Mouse (Mus musculus) forebrain, embryonic 15.5 days (tissue): ENCODE results near the gene Gm9803. TPM values are rescaled to one million over a fixed set of nuclear protein-coding genes. Genes with fewer than 3 reads are reported as not detected.
A peak's percentile ranks its signal among the peaks of the same experiment; 100 is the strongest.
"Not testable (repeated sequence)": the region's sequence is repeated elsewhere in the genome, so short reads cannot be mapped to it uniquely, and the experiment has no call there.

ENCODE experiments used
- ATAC-seq: fragments of 200-750 bp; cut with Nextera tagmentation; replicated peaks from 2 replicates; pipeline ENCODE4 v1.8.0; 2017; ENCODE audit warnings: mild to moderate bottlenecking, moderate TSS enrichment, moderate library complexity
- H3K27ac ChIP-seq: fragments of 300-500 bp; sonication (generic); replicated peaks from 2 replicates; pipeline ENCODE4 v1.5.1; 2015; ENCODE audit warnings: mild to moderate bottlenecking, inconsistent platforms
- H3K27me3 ChIP-seq: fragments of 300-500 bp; sonication (generic); 2 replicates; pipeline ENCODE4 v1.6.1; 2015; ENCODE audit warnings: inconsistent platforms
- H3K36me3 ChIP-seq: fragments of 300-500 bp; sonication (generic); 2 replicates; pipeline ENCODE4 v1.6.1; 2015; ENCODE audit warnings: mild to moderate bottlenecking, inconsistent platforms
- H3K4me1 ChIP-seq: fragments of 300-500 bp; sonication (generic); 2 replicates; pipeline ENCODE4 v1.6.1; 2015; ENCODE audit warnings: inconsistent platforms
- H3K4me2 ChIP-seq: fragments of 300-500 bp; sonication (generic); replicated peaks from 2 replicates; pipeline ENCODE4 v1.6.1; 2015; ENCODE audit warnings: mild to moderate bottlenecking, inconsistent platforms
- H3K4me3 ChIP-seq: fragments of 300-500 bp; sonication (generic); 2 replicates; pipeline ENCODE4 v1.5.1; 2015; ENCODE audit warnings: mild to moderate bottlenecking, inconsistent platforms
- H3K9ac ChIP-seq: fragments of 300-500 bp; sonication (generic); replicated peaks from 2 replicates; pipeline ENCODE4 v1.6.1; 2015; ENCODE audit warnings: mild to moderate bottlenecking, inconsistent platforms
- H3K9me3 ChIP-seq: fragments of 300-500 bp; sonication (generic); 2 replicates; pipeline ENCODE4 v1.6.1; 2016; ENCODE audit warnings: inconsistent platforms
- WGBS: fragments of 180-500 bp; shearing (Covaris S2); methylation state at CpG from one replicate; pipeline ENCODE4 v1.1.7; 2015; ENCODE audit warnings: mixed read lengths; 5-methylcytosine and 5-hydroxymethylcytosine counted together
- polyA plus RNA-seq: library from polyadenylated mRNA; unstranded; fragments of >200 nt; fragmentation: Nextera tagmentation; extraction: Ambion mirVana; gene quantifications from 2 replicates; pipeline ENCODE4 v1.2.1, GENCODE M21; 2015

Gene Gm9803
- polyA plus RNA-seq, result 14.6 and 20.4 TPM in 2 replicates

DNA sequence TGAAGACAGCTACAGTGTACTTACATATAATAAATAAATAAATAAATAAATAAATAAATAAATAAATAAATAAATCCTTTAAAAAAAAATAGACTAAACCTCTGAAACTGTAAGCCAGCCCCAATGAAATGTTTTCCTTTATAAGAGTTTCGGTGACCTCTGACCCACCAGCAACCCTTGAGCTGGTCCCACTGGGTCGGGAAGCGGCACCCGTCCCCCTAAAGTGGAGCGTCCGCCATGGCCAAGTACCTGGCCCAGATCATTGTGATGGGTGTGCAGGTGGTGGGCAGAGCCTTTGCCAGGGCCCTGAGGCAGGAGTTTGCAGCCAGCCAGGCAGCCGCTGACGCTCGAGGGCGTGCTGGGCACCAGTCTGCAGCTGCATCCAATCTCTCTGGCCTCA lies at the start of gene Gm9803:
TSS of gene Gm9803 (plus strand) at position 154 of the 400 bp plus-strand sequence.
- not testable (repeated sequence) for H3K9ac ChIP-seq, H3K9me3 ChIP-seq, H3K4me2 ChIP-seq, H3K4me3 ChIP-seq, H3K27me3 ChIP-seq, H3K27ac ChIP-seq, ATAC-seq
- WGBS, result 96% methylated on average over 10 of the region's 10 CpGs
- Histone ChIP-seq H3K4me1 (peaks cover 13% of the 10 kb centered on the region), H3K36me3 (peaks cover 13% of the 10 kb centered on the region; the same call in 1 of the 2 replicates)

DNA sequence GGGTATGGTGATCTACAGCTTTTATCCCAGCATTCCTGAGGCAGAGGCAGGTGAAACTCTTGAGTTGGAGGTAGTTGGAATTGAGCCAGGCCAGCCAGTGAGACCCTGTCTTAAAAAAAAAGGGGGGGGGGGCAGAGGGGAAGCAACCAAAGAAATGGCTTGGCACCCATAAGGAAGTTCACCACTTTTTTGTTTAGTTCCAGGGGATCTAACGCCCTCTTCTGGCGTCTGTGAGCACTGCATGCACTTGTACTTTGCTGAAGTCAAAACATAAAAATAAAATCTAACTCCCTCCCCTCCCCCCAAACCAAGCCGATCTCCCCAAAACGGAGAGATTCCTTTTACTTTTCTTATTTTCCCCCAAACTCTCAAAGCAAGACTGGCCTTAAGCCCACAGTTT lies 48.5 kb upstream of the Gm9803 start:
- no peak overlapping the region for H3K4me2 ChIP-seq
- no peaks in the 10 kb centered on the region for H3K36me3 ChIP-seq
- no peak overlapping the region for H3K9ac ChIP-seq
- no peak overlapping the region for H3K27ac ChIP-seq
- WGBS, result 57% methylated on average over 4 of the region's 4 CpGs
- H3K27me3 ChIP-seq, result no peaks in the 10 kb centered on the region
- no peak overlapping the region for H3K4me3 ChIP-seq
- no peaks in the 10 kb centered on the region for H3K9me3 ChIP-seq
- ATAC-seq, result no peak
- H3K4me1 ChIP-seq, result peaks cover 22% of the 10 kb centered on the region

DNA sequence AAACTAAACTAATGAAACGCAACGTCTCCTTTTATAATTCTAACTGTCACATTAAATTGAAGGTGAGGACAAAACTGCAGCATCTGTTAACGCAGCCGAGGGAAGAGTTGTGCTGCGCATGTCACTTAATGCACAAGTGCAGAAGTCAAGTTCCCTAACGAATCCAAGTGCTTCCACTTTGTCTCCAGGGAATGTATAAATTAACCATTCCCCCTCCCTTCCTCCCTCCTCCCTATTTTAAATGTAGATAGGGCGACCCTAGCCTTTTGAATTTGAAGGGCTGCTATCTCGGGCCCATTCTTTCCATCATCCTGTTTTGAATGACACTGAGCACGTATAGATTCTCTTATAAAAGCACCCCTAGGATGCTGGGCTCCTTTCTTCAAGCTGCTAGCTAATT lies 46.4 kb upstream of the Gm9803 start:
- Histone ChIP-seq H3K4me2 (peak overlapping the region; percentile 83), H3K9me3 (no peaks in the 10 kb centered on the region), H3K27me3 (no peaks in the 10 kb centered on the region), H3K4me1 (peaks cover 41% of the 10 kb centered on the region), H3K4me3 (peak overlapping the region; percentile 93), H3K27ac (peak overlapping the region; percentile 99), H3K36me3 (no peaks in the 10 kb centered on the region), H3K9ac (peak overlapping the region; percentile 97)
- no peak for ATAC-seq
- 3% methylated on average over 9 of the region's 9 CpGs for WGBS

DNA sequence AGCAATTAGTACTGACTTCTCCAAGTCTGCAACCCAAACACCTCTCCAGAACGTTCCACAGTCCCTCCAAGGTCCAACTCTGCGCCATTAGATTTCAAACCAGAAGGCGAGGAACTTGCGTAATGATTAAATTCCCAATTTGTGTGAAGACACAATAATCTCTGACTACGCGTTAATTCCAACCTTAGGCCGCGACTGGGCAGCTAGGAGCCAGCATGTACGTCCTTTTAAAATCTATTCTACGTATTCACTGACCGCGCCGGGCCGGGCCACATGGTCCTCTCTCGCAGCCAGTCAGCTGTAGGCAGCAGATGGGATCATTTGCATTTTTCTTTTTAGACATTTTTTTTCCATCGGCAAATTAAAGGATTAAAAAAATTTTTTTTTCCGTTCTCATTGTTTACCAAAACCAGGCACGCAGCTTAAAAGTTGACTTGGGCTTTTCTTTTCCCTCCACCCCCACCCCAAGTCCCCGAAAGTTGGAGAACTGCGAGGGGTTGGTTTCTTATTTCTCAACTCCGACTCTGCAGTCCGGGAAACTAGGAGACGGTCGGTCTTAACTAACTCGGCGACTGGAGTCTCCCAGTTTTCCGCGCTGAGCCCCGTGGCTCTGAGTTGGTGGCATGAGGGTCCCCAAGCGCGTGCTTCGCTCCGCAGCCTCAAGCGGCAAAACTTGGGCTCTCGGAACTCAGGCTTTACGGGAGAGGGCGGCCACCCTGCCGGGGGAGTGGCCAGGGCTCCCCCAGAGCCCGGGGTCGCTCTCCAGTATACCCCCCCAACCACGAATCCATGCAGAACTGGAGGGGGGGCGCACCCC lies 45.8 kb upstream of the Gm9803 start:
- ATAC-seq, result peak; percentile 38
- H3K4me2 ChIP-seq, result peak overlapping the region; percentile 83
- H3K4me3 ChIP-seq, result peak overlapping the region; percentile 93
- peaks cover 47% of the 10 kb centered on the region for H3K4me1 ChIP-seq
- no peaks in the 10 kb centered on the region for H3K27me3 ChIP-seq
- H3K9me3 ChIP-seq, result no peaks in the 10 kb centered on the region
- peak overlapping the region; percentile 99 for H3K27ac ChIP-seq
- peak overlapping the region; percentile 97 for H3K9ac ChIP-seq
- WGBS, result under 1% methylated on average over 42 of the region's 42 CpGs
- no peaks in the 10 kb centered on the region for H3K36me3 ChIP-seq

DNA sequence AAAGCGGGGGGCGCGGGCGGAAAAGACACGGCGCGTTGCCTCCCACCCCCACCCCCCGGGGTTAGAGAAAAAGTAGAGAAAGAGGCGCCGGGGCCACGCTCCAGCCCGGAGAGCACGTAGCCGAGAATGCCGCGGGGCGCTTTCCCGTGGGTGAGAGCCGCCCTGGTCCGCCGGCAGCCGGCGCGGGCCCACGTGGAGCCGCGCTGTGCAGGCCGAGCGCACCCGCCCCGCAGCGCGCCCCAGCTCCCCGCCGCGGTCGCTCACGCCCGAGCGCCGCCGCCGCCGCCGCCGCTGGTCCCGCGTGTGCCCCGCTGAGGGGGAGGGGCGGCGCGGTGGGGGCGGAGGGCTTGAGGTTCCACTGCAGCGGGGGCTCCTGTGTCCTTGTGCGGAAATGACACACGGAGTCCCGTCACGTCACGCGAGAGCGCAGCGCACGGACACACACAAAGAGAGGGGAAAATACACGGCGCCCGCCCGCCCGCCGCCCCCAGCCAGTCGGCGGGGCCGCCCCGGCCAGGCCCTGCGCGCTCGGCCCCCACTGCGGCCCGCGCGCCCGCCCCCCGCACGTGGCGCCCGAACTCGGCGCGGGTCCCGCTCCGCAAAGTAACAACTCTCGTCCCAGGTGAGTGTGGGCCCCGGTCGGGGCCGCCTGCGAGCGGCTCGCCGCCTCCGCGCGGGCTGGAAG lies 45.0 kb upstream of the Gm9803 start, which contains the start of gene Bend3:
TSS of gene Bend3 (plus strand) at position 81 of the 685 bp plus-strand sequence.
- H3K27me3 ChIP-seq, result no peaks in the 10 kb centered on the region
- peaks cover 55% of the 10 kb centered on the region for H3K4me1 ChIP-seq
- H3K27ac ChIP-seq, result peak within 1 kb of the TSS; percentile 99
- WGBS, result under 1% methylated on average over 85 of the region's 101 CpGs
- H3K9ac ChIP-seq, result peak within 1 kb of the TSS; percentile 97
- no peaks in the 10 kb centered on the region for H3K36me3 ChIP-seq
- peak; percentile 67 for ATAC-seq
- H3K4me3 ChIP-seq, result peak within 1 kb of the TSS; percentile 93
- H3K4me2 ChIP-seq, result peak within 1 kb of the TSS; percentile 83
- no peaks in the 10 kb centered on the region for H3K9me3 ChIP-seq

DNA sequence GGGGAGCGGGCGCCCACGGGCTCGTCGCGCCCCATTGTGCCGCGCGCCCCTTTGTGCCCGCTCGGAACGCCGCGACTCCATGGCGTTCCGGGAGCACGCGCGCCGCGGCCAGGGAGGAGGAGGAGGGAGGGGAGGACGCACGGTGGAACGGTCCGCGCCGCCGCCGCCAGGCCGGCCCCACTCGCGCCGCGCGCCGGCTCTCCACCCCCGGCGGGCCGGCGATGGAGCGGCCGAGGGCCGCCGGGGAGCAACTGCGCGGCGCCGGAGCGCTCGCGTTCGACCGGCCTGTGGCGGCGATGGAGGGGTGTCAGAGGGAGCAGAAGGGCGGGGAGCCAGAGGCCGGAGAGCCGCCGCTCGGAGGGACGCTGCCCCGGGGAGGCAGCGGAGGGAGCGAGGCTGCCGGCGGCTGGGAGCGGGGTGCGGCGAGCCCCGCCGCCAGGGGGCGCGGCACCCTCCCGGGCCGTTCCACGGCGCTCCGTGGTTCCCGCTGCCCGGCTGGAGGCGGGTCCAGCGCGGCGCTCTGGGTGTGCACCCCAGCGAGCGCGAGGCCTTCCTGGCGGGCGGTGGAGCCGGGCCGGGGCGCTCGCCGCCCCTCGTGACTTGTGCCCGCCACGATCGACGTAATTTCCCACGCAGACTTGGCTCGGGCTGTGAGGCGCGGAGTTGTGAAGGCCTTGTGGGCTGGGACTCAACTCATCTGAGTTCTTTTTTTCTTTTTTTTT lies 44.3 kb upstream of the Gm9803 start:
- Histone ChIP-seq H3K4me1 (peaks cover 55% of the 10 kb centered on the region), H3K36me3 (no peaks in the 10 kb centered on the region), H3K9ac (peak overlapping the region; percentile 97), H3K27ac (peak overlapping the region; percentile 99), H3K9me3 (no peaks in the 10 kb centered on the region), H3K4me3 (peak overlapping the region; percentile 93), H3K4me2 (peak overlapping the region; percentile 83), H3K27me3 (no peaks in the 10 kb centered on the region)
- under 1% methylated on average over 65 of the region's 103 CpGs for WGBS
- peak; percentile 80 for ATAC-seq

DNA sequence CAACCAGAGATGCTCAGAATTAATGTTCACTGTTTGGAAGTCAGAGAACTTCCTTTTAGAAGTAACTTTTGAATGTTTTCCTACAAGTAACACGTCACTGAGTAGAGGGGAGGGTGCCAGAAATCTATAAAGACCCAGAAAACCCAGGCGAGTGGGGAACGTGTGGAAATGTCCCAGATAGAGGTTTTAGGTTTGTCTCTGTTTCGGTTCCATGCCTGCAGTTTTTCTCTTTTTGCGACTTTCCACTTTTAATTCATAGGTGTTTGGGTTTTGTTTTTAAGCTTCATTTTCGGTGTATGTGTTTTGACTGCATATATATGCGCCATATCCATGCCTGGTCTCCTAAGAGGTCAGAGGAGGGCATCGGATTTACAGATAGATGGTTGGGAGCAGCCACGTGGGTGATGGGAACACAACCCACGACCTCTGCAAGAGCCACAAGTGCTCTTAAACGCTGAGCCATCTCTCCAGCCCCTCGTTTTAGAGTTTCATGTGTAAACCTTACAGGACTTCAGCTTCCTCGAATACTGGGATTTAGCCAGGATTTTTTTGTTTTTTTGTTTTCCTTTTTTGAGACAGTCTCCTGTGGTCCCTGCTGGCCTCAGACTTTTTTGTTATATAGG lies 43.5 kb upstream of the Gm9803 start:
- no peaks in the 10 kb centered on the region for H3K9me3 ChIP-seq
- H3K4me3 ChIP-seq, result peak overlapping the region; percentile 93
- peaks cover 51% of the 10 kb centered on the region for H3K4me1 ChIP-seq
- H3K27me3 ChIP-seq, result no peaks in the 10 kb centered on the region
- 2% methylated on average over 13 of the region's 13 CpGs for WGBS
- peak overlapping the region; percentile 83 for H3K4me2 ChIP-seq
- no peak for ATAC-seq
- peak overlapping the region; percentile 99 for H3K27ac ChIP-seq
- no peaks in the 10 kb centered on the region for H3K36me3 ChIP-seq
- peak overlapping the region; percentile 97 for H3K9ac ChIP-seq

DNA sequence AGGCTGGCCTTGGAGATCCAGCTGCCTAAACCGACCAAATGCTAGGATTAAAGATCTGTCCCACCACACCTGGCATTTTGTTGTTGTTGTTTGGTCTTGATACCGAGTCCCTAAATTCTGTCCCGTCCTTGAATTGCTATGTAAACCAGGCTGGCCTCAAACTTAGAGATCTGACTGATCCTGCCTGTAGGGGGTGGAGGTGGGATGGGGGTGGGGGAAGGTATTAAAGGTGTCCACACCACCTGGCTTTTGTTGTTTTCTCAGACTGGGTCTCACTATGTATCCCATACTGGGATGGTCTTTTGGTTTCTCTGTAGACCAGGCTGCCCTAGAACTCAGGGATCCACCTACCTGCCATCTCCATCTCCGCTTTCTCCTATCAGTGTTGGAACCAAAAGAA lies 42.7 kb upstream of the Gm9803 start:
- WGBS, result 41% methylated on average over 4 of the region's 4 CpGs
- Histone ChIP-seq H3K9ac (no peak overlapping the region), H3K36me3 (no peaks in the 10 kb centered on the region), H3K27ac (no peak overlapping the region), H3K4me3 (no peak overlapping the region), H3K4me1 (peaks cover 51% of the 10 kb centered on the region), H3K27me3 (no peaks in the 10 kb centered on the region), H3K4me2 (0 out of 2 replicates have a peak overlapping the region, but pooled peaks have one; percentile 83), H3K9me3 (no peaks in the 10 kb centered on the region)
- ATAC-seq, result no peak

DNA sequence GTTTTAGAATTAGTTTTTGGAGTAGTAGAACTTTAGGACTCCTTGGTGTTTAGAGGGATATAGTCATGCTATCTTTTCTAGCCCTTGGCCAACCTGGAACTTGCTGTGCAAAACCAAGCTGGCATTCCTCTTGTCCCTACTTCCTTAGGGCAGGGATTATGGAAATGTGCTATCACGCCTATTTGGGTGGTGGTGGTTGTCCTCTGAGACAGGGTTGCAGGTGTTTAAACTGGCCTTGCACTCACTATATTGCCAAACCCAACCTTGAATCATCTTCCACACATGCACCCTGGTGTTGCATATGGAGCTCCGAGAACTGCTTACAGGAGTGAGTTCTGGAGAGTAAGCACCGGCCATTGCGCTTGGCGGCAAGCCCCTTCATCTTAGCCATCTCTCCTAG lies 41.9 kb upstream of the Gm9803 start:
- H3K9ac ChIP-seq, result no peak overlapping the region

DNA sequence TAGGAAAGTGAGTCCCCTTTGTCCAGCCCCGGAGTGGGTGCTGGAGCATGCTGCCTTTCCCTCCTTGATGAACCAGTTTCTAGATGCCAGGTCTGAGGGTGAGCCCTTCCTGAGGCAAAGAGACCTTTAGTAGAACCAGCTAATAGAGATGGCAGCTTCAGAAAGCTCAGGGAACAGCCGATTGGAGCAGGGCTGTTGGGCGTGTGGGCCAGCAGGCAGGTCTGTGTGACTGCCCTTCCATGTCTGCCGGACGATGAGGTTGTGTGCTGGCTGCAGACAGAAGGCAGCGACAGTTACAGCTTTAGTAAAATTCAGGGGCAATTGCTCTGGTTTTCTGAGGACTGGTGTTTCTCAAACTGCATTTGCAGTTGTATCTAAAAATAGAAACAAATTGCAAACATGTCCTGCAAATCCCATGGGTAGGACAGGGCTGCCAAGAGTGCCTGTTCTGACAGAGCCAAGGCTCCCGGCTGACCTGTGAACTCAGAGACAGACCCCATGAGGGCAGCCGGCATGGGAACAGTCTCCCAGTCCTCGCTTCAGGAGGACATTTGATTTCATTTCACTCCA lies 40.4 kb upstream of the Gm9803 start:
- Histone ChIP-seq H3K9ac (0 out of 2 replicates have a peak overlapping the region, but pooled peaks have one; percentile 10), H3K4me1 (peaks cover 39% of the 10 kb centered on the region), H3K9me3 (no peaks in the 10 kb centered on the region), H3K36me3 (no peaks in the 10 kb centered on the region), H3K27me3 (no peaks in the 10 kb centered on the region), H3K4me2 (no peak overlapping the region; the same call in 1 of the 2 replicates), H3K4me3 (no peak overlapping the region), H3K27ac (peak overlapping the region; percentile 27; the same call in 1 of the 2 replicates)
- no peak for ATAC-seq
- 53% methylated on average over 9 of the region's 9 CpGs for WGBS

More for the DNA sequence above, 41.9 kb upstream of the Gm9803 start:
- Histone ChIP-seq H3K36me3 (no peaks in the 10 kb centered on the region), H3K4me2 (no peak overlapping the region), H3K27me3 (no peaks in the 10 kb centered on the region), H3K4me3 (no peak overlapping the region), H3K9me3 (no peaks in the 10 kb centered on the region), H3K4me1 (peaks cover 50% of the 10 kb centered on the region), H3K27ac (no peak overlapping the region)
- WGBS, result 93% methylated on average over 5 of the region's 5 CpGs
- no peak for ATAC-seq

DNA sequence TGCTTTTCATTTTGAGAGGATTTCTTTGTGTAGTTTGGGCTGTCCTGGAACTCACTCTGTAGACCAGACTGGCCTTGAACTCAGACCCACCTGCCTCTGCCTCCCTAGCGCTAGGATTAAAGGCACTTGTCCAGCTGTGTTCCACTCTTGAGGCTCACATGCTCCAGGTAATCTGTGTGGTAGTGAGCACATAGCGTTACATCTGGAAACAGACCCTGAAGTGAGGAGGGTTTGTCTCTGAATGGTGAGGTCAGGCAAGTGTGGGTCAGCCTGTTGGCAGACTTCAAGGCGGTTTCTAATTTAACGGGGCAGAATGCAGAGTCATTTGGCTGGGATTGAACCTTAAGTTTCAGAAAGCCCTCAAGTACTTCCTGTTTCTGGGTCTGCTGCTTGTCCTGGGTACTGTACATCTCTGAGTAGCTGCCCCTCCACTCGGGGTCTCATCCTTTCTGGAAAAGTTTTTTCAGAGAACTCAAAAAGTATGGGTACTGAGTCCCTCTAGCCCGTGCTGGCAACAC lies 38.1 kb upstream of the Gm9803 start:
- Histone ChIP-seq H3K9ac (no peak overlapping the region), H3K27ac (no peak overlapping the region), H3K9me3 (no peaks in the 10 kb centered on the region), H3K27me3 (no peaks in the 10 kb centered on the region), H3K4me2 (no peak overlapping the region), H3K4me1 (peaks cover 28% of the 10 kb centered on the region), H3K4me3 (no peak overlapping the region), H3K36me3 (no peaks in the 10 kb centered on the region)
- ATAC-seq, result no peak
- 91% methylated on average over 6 of the region's 6 CpGs for WGBS
